ENCODE assay signal across 19 mouse cellular contexts in genomic region chr1:50948575-50948974, GRCm38 (mm10). TPM values are rescaled to one million over a fixed set of nuclear protein-coding genes. Genes with fewer than 3 reads are reported as not detected.
"Had no signal": no experiment of that assay in that cellular context is flagged by ENCODE, and none has a peak within 500 bp of the region (broad histone marks: within the 10 kb centered on the region; RNA-seq: fewer than 3 reads in every experiment).

No protein-coding gene starts in this region.

- H3K9me3 ChIP-seq: lung, embryonic 15.5 days; megakaryocyte, embryonic 14.5 days; midbrain, embryonic 13.5 days; midbrain, embryonic 15.5 days; neural tube, embryonic 12.5 days had no signal

- H3K4me3 ChIP-seq: lung, embryonic 15.5 days; megakaryocyte, embryonic 14.5 days; midbrain, embryonic 13.5 days; midbrain, embryonic 15.5 days; neural tube, embryonic 12.5 days had no signal

- H3K27me3 ChIP-seq: lung, embryonic 15.5 days; megakaryocyte, embryonic 14.5 days; midbrain, embryonic 13.5 days; midbrain, embryonic 15.5 days; neural tube, embryonic 12.5 days had no signal

- H3K4me1 ChIP-seq: lung, embryonic 15.5 days; megakaryocyte, embryonic 14.5 days; midbrain, embryonic 13.5 days; midbrain, embryonic 15.5 days; neural tube, embryonic 12.5 days had no signal

- DNase-seq: lung, adult 2 months; lung, postnatal 14 days; lung, postnatal 36 days; right cerebral cortex, postnatal 14 days; spleen, adult 18-20 months; thymus, adult 18-20 months; thymus, postnatal 14 days; thymus, postnatal 36 days had no signal

- H3K9ac ChIP-seq: lung, embryonic 15.5 days; midbrain, embryonic 13.5 days; midbrain, embryonic 15.5 days; neural tube, embryonic 12.5 days had no signal

- H3K36me3 ChIP-seq: lung, embryonic 15.5 days; midbrain, embryonic 13.5 days; midbrain, embryonic 15.5 days; neural tube, embryonic 12.5 days had no signal

- ATAC-seq: lung, postnatal 0 days; midbrain, embryonic 13.5 days; midbrain, embryonic 15.5 days had no signal

- H3K4me2 ChIP-seq: lung, embryonic 15.5 days; midbrain, embryonic 11.5 days; midbrain, embryonic 13.5 days; midbrain, embryonic 15.5 days; neural tube, embryonic 12.5 days had no signal

- H3K27ac ChIP-seq: lung, embryonic 15.5 days; macrophage; midbrain, embryonic 13.5 days; midbrain, embryonic 15.5 days; neural tube, embryonic 12.5 days had no signal

RNA-seq across cellular contexts. Expression of gene Tmeff2, which starts 48.1 kb away (rescaled TPM):
- total RNA-seq: megakaryocyte progenitor cell, adult 5-6 weeks; monocyte, adult 5-6 weeks; neutrophil, adult 5-6 weeks had no signal
- polyA plus RNA-seq: macrophage had no signal
